8 mouse cellular contexts compared by ENCODE assay signal in the genomic region with DNA sequence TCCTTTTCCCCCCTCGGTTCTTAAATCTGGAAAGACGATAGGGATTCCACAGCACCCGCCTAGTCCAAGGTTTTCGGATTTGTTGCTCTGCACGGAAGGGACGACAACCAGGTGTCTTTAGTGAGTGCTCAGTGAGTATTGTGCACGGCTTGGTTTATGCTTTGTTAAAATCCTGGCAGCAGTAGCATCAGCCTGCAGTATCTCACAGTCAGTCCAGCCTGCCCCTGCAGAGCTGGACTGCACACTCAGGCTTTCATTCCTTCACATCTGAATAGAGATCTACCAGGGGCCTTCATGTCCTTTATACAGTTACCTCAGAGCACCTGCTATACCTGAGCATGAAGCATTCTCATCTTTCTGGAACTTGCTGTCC. TPM values are rescaled to one million over a fixed set of nuclear protein-coding genes. Genes with fewer than 3 reads are reported as not detected.
DNase-seq lines count a peak whose midpoint lies in the region; ATAC-seq and TF ChIP-seq lines count a peak whose summit lies in the region.

No protein-coding gene starts in this region.

- TF ChIP-seq CTCF in kidney, adult 2 months (conservative IDR thresholded peaks at IDR 0.05; ENCODE audit: insufficient read depth, insufficient read length, low read depth, low read length), result no peak
- no peak for TF ChIP-seq CTCF in bone marrow macrophage, adult 2 months (IDR thresholded peaks at IDR 0.05; ENCODE audit: low read depth, low read length)

- peak; percentile 37; the same call in 1 of the 2 replicates for ATAC-seq in hindbrain, embryonic 15.5 days (ENCODE audit: low FRiP score, low read depth)
- no peak; the same call in 1 of the 2 replicates for ATAC-seq in midbrain, embryonic 13.5 days

- H3K36me3 ChIP-seq in kidney, adult 2 months (ENCODE audit: control insufficient read depth, insufficient read depth, low read length), result no peaks in the 10 kb centered on the region
- peaks cover 7% of the 10 kb centered on the region; the same call in 1 of the 2 replicates for H3K36me3 ChIP-seq in hindbrain, embryonic 15.5 days
- H3K36me3 ChIP-seq in midbrain, embryonic 13.5 days, result peaks cover 9% of the 10 kb centered on the region

- TF ChIP-seq POLR2A in kidney, adult 2 months (IDR thresholded peaks at IDR 0.05; ENCODE audit: low read depth, low read length), result no peak
- TF ChIP-seq POLR2A in bone marrow macrophage, adult 2 months (IDR thresholded peaks at IDR 0.05; ENCODE audit: borderline replicate concordance, low read depth, low read length), result no peak

- peak overlapping the region; percentile 77 for H3K9ac ChIP-seq in hindbrain, embryonic 15.5 days
- H3K9ac ChIP-seq in midbrain, embryonic 13.5 days (replicated peaks), result peak overlapping the region; percentile 85

- H3K27ac ChIP-seq in kidney, adult 2 months (ENCODE audit: insufficient read depth, low read depth, low read length), result no peak overlapping the region
- peak overlapping the region; percentile 55 for H3K27ac ChIP-seq in bone marrow macrophage, adult 2 months (ENCODE audit: insufficient read depth, low read depth, low read length)
- peak overlapping the region; percentile 90 for H3K27ac ChIP-seq in hindbrain, embryonic 15.5 days (replicated peaks)
- peak overlapping the region; percentile 90 for H3K27ac ChIP-seq in midbrain, embryonic 13.5 days

- peak overlapping the region; percentile 68 for H3K4me3 ChIP-seq in kidney, adult 2 months (ENCODE audit: insufficient read depth, low read depth, low read length)
- H3K4me3 ChIP-seq in bone marrow macrophage, adult 2 months (ENCODE audit: insufficient read depth, low read length), result peak overlapping the region; percentile 75
- peak overlapping the region; percentile 77 for H3K4me3 ChIP-seq in hindbrain, embryonic 15.5 days
- H3K4me3 ChIP-seq in midbrain, embryonic 13.5 days (replicated peaks), result peak overlapping the region; percentile 72

- DNase-seq in kidney, adult 2 months, result no peak
- DNase-seq in kidney, postnatal 25 days, result no peak
- DNase-seq in Muller cell, postnatal 12 days (ENCODE audit: inconsistent ontology term), result no peak
- DNase-seq in right cerebral cortex, postnatal 10 days (ENCODE audit: low spot score in 2 of 2), result no peak
- no peak for DNase-seq in right cerebral cortex, postnatal 25 days

- H3K9me3 ChIP-seq in hindbrain, embryonic 15.5 days, result no peaks in the 10 kb centered on the region
- H3K9me3 ChIP-seq in midbrain, embryonic 13.5 days, result no peaks in the 10 kb centered on the region

- peak overlapping the region; percentile 64 for H3K4me2 ChIP-seq in hindbrain, embryonic 15.5 days
- H3K4me2 ChIP-seq in midbrain, embryonic 13.5 days (replicated peaks), result peak overlapping the region; percentile 83

- peaks cover 3% of the 10 kb centered on the region; the same call in 1 of the 2 replicates for H3K4me1 ChIP-seq in kidney, adult 2 months (ENCODE audit: control insufficient read depth, insufficient read depth, low read length)
- H3K4me1 ChIP-seq in bone marrow macrophage, adult 2 months (ENCODE audit: control insufficient read depth, insufficient read depth, low read length), result peaks cover 34% of the 10 kb centered on the region
- peaks cover 36% of the 10 kb centered on the region for H3K4me1 ChIP-seq in hindbrain, embryonic 15.5 days (replicated peaks)
- H3K4me1 ChIP-seq in midbrain, embryonic 13.5 days (replicated peaks), result peaks cover 45% of the 10 kb centered on the region

- whole genome bisulfite sequencing in kidney, adult 2 months, result 0% methylated on average over 7 of the region's 7 CpGs
- 0% methylated on average over 7 of the region's 7 CpGs for WGBS in hindbrain, embryonic 15.5 days
- WGBS in midbrain, embryonic 13.5 days, result under 1% methylated on average over 7 of the region's 7 CpGs

- no peaks in the 10 kb centered on the region for H3K27me3 ChIP-seq in kidney, adult 2 months (replicated peaks; ENCODE audit: control insufficient read depth, insufficient read depth, low read length)
- no peaks in the 10 kb centered on the region for H3K27me3 ChIP-seq in hindbrain, embryonic 15.5 days
- no peaks in the 10 kb centered on the region for H3K27me3 ChIP-seq in midbrain, embryonic 13.5 days

RNA-seq across cellular contexts. Expression of a gene that starts 0.3 kb away (rescaled TPM):
- 61.2 and 67.7 TPM in 2 replicates for polyA plus RNA-seq in kidney, adult 2 months (2012; rRNA removed)
- 152 and 158 TPM in 2 replicates for polyA plus RNA-seq in bone marrow macrophage, adult 2 months (2012; ENCODE audit: insufficient read depth, insufficient read length, missing spikeins)
- 88.8 and 93.6 TPM in 2 replicates for polyA plus RNA-seq in hindbrain, embryonic 15.5 days (2015; fragmentation: Nextera tagmentation; extraction: Ambion mirVana)
- 80.4 and 81.8 TPM in 2 replicates for polyA plus RNA-seq in midbrain, embryonic 13.5 days (2015; fragmentation: Nextera tagmentation; extraction: Ambion mirVana)

RNA-seq across cellular contexts. Expression of a gene that starts 49.5 kb away (rescaled TPM):
- polyA plus RNA-seq in kidney, adult 2 months (2012; rRNA removed), result 89.3 and 101 TPM in 2 replicates
- 495 and 593 TPM in 2 replicates for polyA plus RNA-seq in bone marrow macrophage, adult 2 months (2012; ENCODE audit: insufficient read depth, insufficient read length, missing spikeins)
- polyA plus RNA-seq in hindbrain, embryonic 15.5 days (2015; fragmentation: Nextera tagmentation; extraction: Ambion mirVana), result 67.8 and 72.8 TPM in 2 replicates
- 73.8 and 77.2 TPM in 2 replicates for polyA plus RNA-seq in midbrain, embryonic 13.5 days (2015; fragmentation: Nextera tagmentation; extraction: Ambion mirVana)
